Mouse (Mus musculus) olfactory bulb, adult 2 months (tissue): Measurements from ENCODE around the gene Cbfa2t2. TPM values are rescaled to one million over a fixed set of nuclear protein-coding genes. Genes with fewer than 3 reads are reported as not detected.

ENCODE experiments used
- H3K27ac ChIP-seq: fragments of 200-500 bp; 2 replicates; pipeline ENCODE4 v1.5.1; 2012; ENCODE audit warnings: low read depth, low read length; ENCODE audit not compliant: insufficient read depth
- H3K4me1 ChIP-seq: fragments of 200-500 bp; 2 replicates; pipeline ENCODE4 v1.6.1; 2012; ENCODE audit warnings: low read length; ENCODE audit not compliant: control insufficient read depth, insufficient read depth
- H3K4me3 ChIP-seq: fragments of 200-500 bp; 2 replicates; pipeline ENCODE4 v1.5.1; 2012; ENCODE audit warnings: mild to moderate bottlenecking, low read depth, low read length, moderate library complexity; ENCODE audit not compliant: insufficient read depth
- CTCF ChIP-seq: fragments of 200-500 bp; IDR thresholded peaks from 2 replicates; pipeline ENCODE4 v1.5.1; 2012; ENCODE audit warnings: low read depth, mild to moderate bottlenecking, low read length, moderate library complexity; ENCODE audit not compliant: insufficient read depth
- POLR2A ChIP-seq: fragments of 200-500 bp; IDR thresholded peaks from 2 replicates; pipeline ENCODE4 v1.6.1; 2012; ENCODE audit warnings: mild to moderate bottlenecking, low read depth, low read length, moderate library complexity; ENCODE audit not compliant: insufficient read depth
- WGBS: fragments of 180-500 bp; shearing (Covaris S2); methylation state at CpG from one replicate; pipeline ENCODE4 v1.1.7; 2018; 5-methylcytosine and 5-hydroxymethylcytosine counted together
- polyA plus RNA-seq: library from polyadenylated mRNA; stranded (reverse); fragments of >200 nt; gene quantifications from 2 replicates; pipeline ENCODE4 v1.2.4, GENCODE M21; 2012; ENCODE audit warnings: low replicate concordance; ENCODE audit not compliant: missing spikeins, insufficient read depth, insufficient read length

Gene Cbfa2t2
- polyA plus RNA-seq, 1 experiment, result not detected

- no peaks in the 10 kb centered on the region for H3K4me1 ChIP-seq
- TF ChIP-seq POLR2A, result no peak
- no peak for TF ChIP-seq CTCF
- WGBS, result 88% methylated on average over 3 of the region's 3 CpGs
- H3K4me3 ChIP-seq, result no peak overlapping the region
- H3K27ac ChIP-seq, result no peak overlapping the region
Observed at GRCm38 (mm10) chr2:154433391-154433790, 2.9 kb upstream of the Cbfa2t2 start.

DNA sequence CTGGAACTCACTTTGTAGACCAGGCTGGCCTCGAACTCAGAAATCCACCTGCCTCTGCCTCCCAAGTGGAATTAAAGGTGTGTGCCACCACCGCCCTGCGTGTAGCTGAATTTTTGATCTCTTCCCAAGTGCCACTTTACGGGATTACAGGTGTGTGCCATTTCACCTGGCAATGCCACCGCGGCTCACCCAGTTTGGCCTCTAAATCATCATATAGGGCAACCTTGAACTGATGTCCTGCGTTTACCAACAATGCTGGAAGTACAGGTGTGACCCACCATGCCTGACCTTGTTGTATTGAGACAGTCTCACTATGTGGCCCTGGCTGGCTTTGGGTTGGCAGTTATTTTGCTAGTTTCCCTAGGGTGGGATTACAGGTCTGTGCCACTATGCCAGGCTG lies 1.6 kb upstream of the Cbfa2t2 start:
- TF ChIP-seq CTCF (no peak), POLR2A (no peak)
- H3K4me3 ChIP-seq, result no peak overlapping the region
- WGBS, result 96% methylated on average over 7 of the region's 7 CpGs

GRCm38 (mm10) chr2:154436076-154436457 lies 214 bp upstream of the Cbfa2t2 start:
- TF ChIP-seq CTCF (no peak), POLR2A (peak; percentile 26; the same call in 1 of the 2 replicates)
- no peak overlapping the region for H3K27ac ChIP-seq
- WGBS, result 1% methylated on average over 43 of the region's 44 CpGs
- H3K4me3 ChIP-seq, result peak overlapping the region; percentile 94
- no peaks in the 10 kb centered on the region for H3K4me1 ChIP-seq

More for the DNA sequence above, 1.6 kb upstream of the Cbfa2t2 start:
- Histone ChIP-seq H3K27ac (no peak overlapping the region), H3K4me1 (no peaks in the 10 kb centered on the region)

GRCm38 (mm10) chr2:154437191-154437527 lies 878 bp downstream of the Cbfa2t2 start:
- no peak overlapping the region for H3K27ac ChIP-seq
- WGBS, result 8% methylated on average over 7 of the region's 7 CpGs
- no peaks in the 10 kb centered on the region for H3K4me1 ChIP-seq
- TF ChIP-seq POLR2A (no peak), CTCF (no peak)
- peak overlapping the region; percentile 94 for H3K4me3 ChIP-seq

DNA sequence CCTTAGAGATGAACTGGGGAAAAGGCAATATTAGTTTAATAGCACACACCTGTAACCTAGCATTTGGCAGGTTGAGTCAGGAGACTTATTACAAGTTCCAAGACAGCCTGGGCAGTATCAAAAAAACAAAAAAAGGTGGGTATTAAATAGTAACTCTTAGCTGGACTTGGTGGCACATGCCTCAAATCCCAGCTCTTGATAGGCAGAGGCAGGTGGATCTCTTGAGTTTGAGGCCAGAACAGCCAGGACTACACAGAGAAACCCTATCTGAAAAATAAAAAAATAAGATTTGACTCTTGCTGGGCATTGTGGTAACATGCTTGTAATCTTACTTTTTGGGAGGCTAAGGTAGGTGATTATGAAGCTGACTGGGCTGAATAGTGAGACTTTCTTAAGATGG lies 4.2 kb downstream of the Cbfa2t2 start:
- Histone ChIP-seq H3K4me3 (no peak overlapping the region), H3K4me1 (no peaks in the 10 kb centered on the region), H3K27ac (no peak overlapping the region)
- no peak for TF ChIP-seq CTCF

GRCm38 (mm10) chr2:154447821-154448220 lies 11.5 kb downstream of the Cbfa2t2 start:
- Histone ChIP-seq H3K27ac (no peak overlapping the region), H3K4me1 (no peaks in the 10 kb centered on the region), H3K4me3 (no peak overlapping the region)
- TF ChIP-seq POLR2A (no peak), CTCF (no peak)
- WGBS, result 96% methylated on average over 8 of the region's 8 CpGs

DNA sequence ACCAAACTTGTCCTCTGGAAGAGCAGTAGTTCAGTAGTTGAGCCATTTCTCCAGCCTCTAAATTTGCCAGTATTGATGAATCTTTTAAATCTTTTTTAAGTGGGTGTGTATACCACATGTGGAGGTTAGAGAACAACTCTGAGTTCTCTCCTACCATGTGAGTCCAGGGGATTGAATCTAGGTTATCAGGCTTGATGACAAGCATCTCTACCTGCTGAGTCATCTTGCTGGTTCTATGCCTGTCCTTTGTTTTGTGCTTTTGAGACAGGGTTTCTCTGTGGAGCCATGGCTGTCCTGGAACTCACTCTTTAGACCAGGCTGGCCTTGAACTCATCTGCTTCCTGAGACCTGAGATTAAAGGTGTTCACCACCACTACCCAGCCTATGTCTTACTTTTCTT lies 12.4 kb downstream of the Cbfa2t2 start:
- no peak for TF ChIP-seq POLR2A
- TF ChIP-seq CTCF, result no peak

DNA sequence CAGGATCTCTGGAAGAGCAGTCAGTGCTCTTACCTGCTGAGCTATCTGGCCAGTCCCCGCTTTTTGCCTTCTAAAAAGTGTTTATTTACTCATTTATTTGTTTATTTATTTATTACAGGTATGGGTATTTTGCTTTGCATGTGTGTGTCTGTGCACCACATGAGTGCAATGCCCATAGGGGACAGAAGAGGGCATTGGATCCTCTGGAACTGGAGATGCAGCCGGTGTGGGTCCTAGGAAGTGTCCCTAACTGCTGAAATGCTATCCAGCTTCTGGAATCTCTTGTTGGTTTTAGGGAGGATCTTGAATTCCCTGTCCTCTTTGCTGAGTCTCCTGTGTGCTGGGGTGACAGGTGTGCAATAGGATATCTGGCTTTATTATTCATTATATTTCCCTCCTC lies 16.7 kb downstream of the Cbfa2t2 start:
- H3K27ac ChIP-seq, result no peak overlapping the region
- peaks cover 2% of the 10 kb centered on the region; the same call in 1 of the 2 replicates for H3K4me1 ChIP-seq
- WGBS, result 88% methylated on average over 2 of the region's 2 CpGs

More for the DNA sequence above, 12.4 kb downstream of the Cbfa2t2 start:
- Histone ChIP-seq H3K4me1 (no peaks in the 10 kb centered on the region), H3K27ac (no peak overlapping the region), H3K4me3 (no peak overlapping the region)

GRCm38 (mm10) chr2:154454099-154454498 lies 17.8 kb downstream of the Cbfa2t2 start:
- WGBS, result 37% methylated on average over 1 of the region's 1 CpGs
- TF ChIP-seq POLR2A (no peak), CTCF (no peak)

More for the DNA sequence above, 16.7 kb downstream of the Cbfa2t2 start:
- H3K4me3 ChIP-seq, result no peak overlapping the region
- no peak for TF ChIP-seq POLR2A
- no peak for TF ChIP-seq CTCF

GRCm38 (mm10) chr2:154454605-154455004 lies 18.3 kb downstream of the Cbfa2t2 start:
- Histone ChIP-seq H3K27ac (peak overlapping the region; percentile 57), H3K4me1 (peaks cover 2% of the 10 kb centered on the region; the same call in 1 of the 2 replicates), H3K4me3 (no peak overlapping the region)
- WGBS, result 44% methylated on average over 3 of the region's 3 CpGs
- TF ChIP-seq CTCF (no peak), POLR2A (no peak)

More at GRCm38 (mm10) chr2:154454099-154454498, 17.8 kb downstream of the Cbfa2t2 start:
- H3K4me1 ChIP-seq, result peaks cover 2% of the 10 kb centered on the region; the same call in 1 of the 2 replicates
- no peak overlapping the region for H3K4me3 ChIP-seq
- H3K27ac ChIP-seq, result no peak overlapping the region
